Mouse (Mus musculus): ENCODE measurements around the gene Sorcs2.

The Sorcs2 gene

DNA sequence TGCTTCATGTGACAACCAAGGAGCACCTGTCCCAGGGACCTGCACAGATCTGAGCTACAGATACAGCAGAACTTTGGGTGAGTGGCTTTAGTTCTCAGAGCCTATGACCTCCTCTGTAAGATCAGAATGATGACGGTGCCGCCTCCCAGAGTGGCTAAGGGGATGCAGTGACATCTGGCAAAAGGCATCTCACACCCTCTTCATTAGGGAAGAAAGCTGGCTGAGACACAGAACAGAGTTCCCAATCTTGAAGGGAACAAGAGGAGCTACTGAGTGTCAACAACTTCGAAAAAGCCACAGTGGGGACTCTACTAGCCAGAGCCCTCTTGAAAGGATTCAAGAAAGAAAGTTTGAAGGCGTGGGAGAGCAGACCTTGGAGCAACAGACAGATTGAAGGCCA, 100.7 kb downstream of the Sorcs2 start:
- Histone ChIP-seq H3K4me3 (replicated peaks; ENCODE audit: low read length) (no peak overlapping the region), H3K27me3 (ENCODE audit: insufficient read depth, low read length) (peaks cover 17% of the 10 kb centered on the region; the same call in 1 of the 2 replicates), H3K4me1 (replicated peaks; ENCODE audit: low read depth, low read length) (peaks cover 19% of the 10 kb centered on the region), H3K36me3 (ENCODE audit: insufficient read depth, low read length) (no peaks in the 10 kb centered on the region), H3K9me3 (ENCODE audit: low read length) (0 out of 2 replicates have a peak, but pooled peaks cover 3% of the 10 kb centered on the region)
- TF ChIP-seq CTCF (conservative IDR thresholded peaks at IDR 0.05; ENCODE audit: low read length) (no peak), POU5F1 (IDR thresholded peaks at IDR 0.05; ENCODE audit: borderline replicate concordance, low read length) (no peak), NANOG (IDR thresholded peaks at IDR 0.05; ENCODE audit: borderline replicate concordance, low read length) (no peak)

DNA sequence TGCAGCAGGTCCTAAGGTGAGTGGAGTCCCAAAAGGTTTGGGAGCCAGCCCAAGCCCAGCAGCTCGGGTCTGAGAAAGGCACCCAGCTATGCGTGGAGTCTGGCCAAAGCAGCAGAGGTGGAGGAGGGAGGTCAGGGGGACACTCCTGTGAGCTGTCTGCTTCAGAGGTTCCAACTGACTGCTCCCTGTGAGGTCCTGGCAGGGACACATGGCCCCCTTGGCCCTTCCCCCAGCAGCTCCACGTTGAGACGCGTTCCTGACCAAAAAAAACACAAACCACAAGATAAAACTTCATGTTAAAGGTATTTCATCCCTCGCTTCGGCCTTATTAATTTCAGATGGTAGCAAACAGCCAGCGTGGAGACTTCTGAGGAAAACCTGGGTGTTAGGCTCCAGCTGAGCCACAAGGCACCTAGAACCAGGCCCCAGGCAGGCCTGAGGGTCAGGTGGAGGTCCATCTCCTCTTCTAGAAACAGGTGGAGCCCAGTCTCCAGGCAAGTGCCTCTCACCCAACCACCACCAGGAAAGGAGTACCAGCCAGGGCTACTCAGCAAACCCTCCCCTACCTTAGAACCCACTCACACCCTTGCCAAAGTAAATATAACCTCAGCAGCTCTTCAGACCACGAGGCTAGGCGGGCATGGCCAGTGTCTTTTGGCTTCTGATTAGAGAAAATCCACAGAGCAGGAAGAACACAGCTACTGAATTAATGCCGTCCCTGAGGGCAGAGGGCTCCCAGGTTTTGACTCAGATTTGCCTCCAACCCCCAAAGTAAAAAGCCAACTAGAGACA, 104.6 kb downstream of the Sorcs2 start:
- Histone ChIP-seq H3K9me3 (ENCODE audit: low read length) (0 out of 2 replicates have a peak, but pooled peaks cover 5% of the 10 kb centered on the region), H3K4me3 (replicated peaks; ENCODE audit: low read length) (no peak overlapping the region), H3K36me3 (ENCODE audit: insufficient read depth, low read length) (no peaks in the 10 kb centered on the region), H3K27me3 (ENCODE audit: insufficient read depth, low read length) (peaks cover 9% of the 10 kb centered on the region; the same call in 1 of the 2 replicates), H3K4me1 (replicated peaks; ENCODE audit: low read depth, low read length) (peaks cover 14% of the 10 kb centered on the region)
- TF ChIP-seq POU5F1 (IDR thresholded peaks at IDR 0.05; ENCODE audit: borderline replicate concordance, low read length) (no peak), NANOG (IDR thresholded peaks at IDR 0.05; ENCODE audit: borderline replicate concordance, low read length) (no peak), CTCF (conservative IDR thresholded peaks at IDR 0.05; ENCODE audit: low read length) (no peak)

DNA sequence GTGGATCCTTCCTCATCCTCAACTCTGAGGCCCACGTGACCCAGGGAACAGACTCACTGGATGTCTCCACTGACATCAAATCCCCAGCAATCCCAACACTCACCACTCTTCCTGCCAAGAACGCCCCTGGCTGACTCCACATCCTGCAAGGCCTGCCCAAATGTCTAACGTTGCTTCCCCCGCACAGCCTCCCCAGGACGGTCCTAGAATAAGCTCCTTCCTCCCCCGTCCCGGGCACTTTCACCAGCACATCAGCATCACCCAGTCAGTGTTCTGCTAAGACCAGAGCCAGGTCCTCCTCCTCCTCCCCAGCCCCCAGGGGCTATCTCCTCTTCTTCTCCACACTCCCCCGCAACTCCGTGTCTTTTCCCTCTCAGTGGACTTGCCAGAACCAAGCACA, 105.6 kb downstream of the Sorcs2 start:
- Histone ChIP-seq H3K27me3 (ENCODE audit: insufficient read depth, low read length) (peaks cover 4% of the 10 kb centered on the region; the same call in 1 of the 2 replicates), H3K9me3 (ENCODE audit: low read length) (0 out of 2 replicates have a peak, but pooled peaks cover 5% of the 10 kb centered on the region), H3K4me3 (replicated peaks; ENCODE audit: low read length) (no peak overlapping the region), H3K4me1 (replicated peaks; ENCODE audit: low read depth, low read length) (peaks cover 14% of the 10 kb centered on the region), H3K36me3 (ENCODE audit: insufficient read depth, low read length) (no peaks in the 10 kb centered on the region)
- TF ChIP-seq POU5F1 (IDR thresholded peaks at IDR 0.05; ENCODE audit: borderline replicate concordance, low read length) (no peak), CTCF (conservative IDR thresholded peaks at IDR 0.05; ENCODE audit: low read length) (no peak), NANOG (IDR thresholded peaks at IDR 0.05; ENCODE audit: borderline replicate concordance, low read length) (no peak)

DNA sequence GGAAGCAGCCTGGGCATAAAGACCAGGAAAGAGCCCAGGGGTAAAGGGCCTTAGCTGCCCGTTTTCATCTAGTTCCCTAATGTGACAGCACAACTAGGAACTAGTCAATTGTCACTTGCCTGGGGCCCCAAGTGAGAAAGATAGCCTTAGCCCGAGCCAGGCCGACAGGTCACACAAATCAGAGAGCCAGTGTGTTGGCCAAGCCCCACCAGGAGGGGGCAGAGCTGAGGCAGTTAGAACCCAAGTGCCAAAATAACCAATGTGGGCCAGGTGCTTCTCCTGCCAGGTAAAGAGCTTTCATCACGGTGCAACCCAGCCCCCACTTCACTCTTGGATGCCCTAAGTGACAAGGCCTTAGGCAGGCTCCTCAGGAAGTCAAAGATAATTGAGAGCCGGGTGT, 106.7 kb downstream of the Sorcs2 start:
- Histone ChIP-seq H3K27me3 (ENCODE audit: insufficient read depth, low read length) (peaks cover 4% of the 10 kb centered on the region; the same call in 1 of the 2 replicates), H3K9me3 (ENCODE audit: low read length) (0 out of 2 replicates have a peak, but pooled peaks cover 5% of the 10 kb centered on the region), H3K4me3 (replicated peaks; ENCODE audit: low read length) (no peak overlapping the region), H3K4me1 (replicated peaks; ENCODE audit: low read depth, low read length) (peaks cover 6% of the 10 kb centered on the region; the same call in 1 of the 2 replicates), H3K36me3 (ENCODE audit: insufficient read depth, low read length) (no peaks in the 10 kb centered on the region)
- TF ChIP-seq POU5F1 (IDR thresholded peaks at IDR 0.05; ENCODE audit: borderline replicate concordance, low read length) (no peak), CTCF (conservative IDR thresholded peaks at IDR 0.05; ENCODE audit: low read length) (peak; percentile 57)

DNA sequence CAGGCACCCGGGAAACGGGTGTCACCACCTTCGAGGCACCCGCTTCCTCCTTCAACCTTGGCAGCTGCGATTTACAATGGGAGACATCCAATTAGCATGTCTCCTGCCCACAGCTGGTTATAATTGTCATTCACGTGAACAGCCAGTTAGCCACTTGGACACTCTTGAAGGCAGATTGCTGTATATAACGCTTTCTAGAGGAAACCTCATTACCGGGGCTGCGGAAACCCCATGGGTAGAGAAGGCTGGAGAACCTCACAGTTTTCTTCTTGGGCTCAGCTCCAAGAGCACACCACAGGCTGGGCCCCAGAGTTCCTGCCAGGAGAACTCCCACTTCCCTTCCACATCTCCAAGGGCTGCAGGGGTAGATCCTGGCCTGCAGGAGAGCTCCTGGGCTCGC, 112.5 kb downstream of the Sorcs2 start:
- Histone ChIP-seq H3K4me3 (replicated peaks; ENCODE audit: low read length) (no peak overlapping the region), H3K27me3 (ENCODE audit: insufficient read depth, low read length) (no peaks in the 10 kb centered on the region; the same call in 1 of the 2 replicates), H3K9me3 (ENCODE audit: low read length) (peaks cover 4% of the 10 kb centered on the region; the same call in 1 of the 2 replicates), H3K4me1 (replicated peaks; ENCODE audit: low read depth, low read length) (peaks cover 7% of the 10 kb centered on the region), H3K36me3 (ENCODE audit: insufficient read depth, low read length) (no peaks in the 10 kb centered on the region)
- TF ChIP-seq CTCF (conservative IDR thresholded peaks at IDR 0.05; ENCODE audit: low read length): no peak
- TF ChIP-seq POU5F1 (IDR thresholded peaks at IDR 0.05; ENCODE audit: borderline replicate concordance, low read length): no peak
- no peak for TF ChIP-seq NANOG (IDR thresholded peaks at IDR 0.05; ENCODE audit: borderline replicate concordance, low read length)

DNA sequence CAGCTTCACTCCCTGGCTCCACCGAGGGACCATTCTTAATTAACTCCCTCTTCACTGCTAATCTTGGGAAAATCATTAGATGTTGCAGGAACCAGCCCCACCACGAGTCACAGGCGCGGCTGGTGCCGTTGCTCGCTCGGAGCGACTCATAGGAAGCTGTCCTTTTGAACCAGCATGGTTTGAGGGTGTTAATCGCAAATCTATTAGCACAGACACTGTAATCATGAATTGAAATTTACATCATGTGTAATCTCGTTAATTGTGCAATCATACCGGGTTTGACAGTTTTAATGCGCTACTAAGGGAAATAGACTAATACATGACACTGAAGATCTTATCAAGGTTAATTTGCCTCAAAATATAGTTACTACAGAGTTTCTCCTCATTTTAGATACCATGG, 118.0 kb downstream of the Sorcs2 start:
- TF ChIP-seq CTCF (conservative IDR thresholded peaks at IDR 0.05; ENCODE audit: low read length) (no peak), POU5F1 (IDR thresholded peaks at IDR 0.05; ENCODE audit: borderline replicate concordance, low read length) (no peak), NANOG (IDR thresholded peaks at IDR 0.05; ENCODE audit: borderline replicate concordance, low read length) (no peak)
- H3K27me3 ChIP-seq (ENCODE audit: insufficient read depth, low read length): no peaks in the 10 kb centered on the region
- no peaks in the 10 kb centered on the region for H3K36me3 ChIP-seq (ENCODE audit: insufficient read depth, low read length)
- H3K4me3 ChIP-seq (replicated peaks; ENCODE audit: low read length): no peak overlapping the region
- peaks cover 4% of the 10 kb centered on the region; the same call in 1 of the 2 replicates for H3K9me3 ChIP-seq (ENCODE audit: low read length)
- H3K4me1 ChIP-seq (replicated peaks; ENCODE audit: low read depth, low read length): peaks cover 7% of the 10 kb centered on the region

DNA sequence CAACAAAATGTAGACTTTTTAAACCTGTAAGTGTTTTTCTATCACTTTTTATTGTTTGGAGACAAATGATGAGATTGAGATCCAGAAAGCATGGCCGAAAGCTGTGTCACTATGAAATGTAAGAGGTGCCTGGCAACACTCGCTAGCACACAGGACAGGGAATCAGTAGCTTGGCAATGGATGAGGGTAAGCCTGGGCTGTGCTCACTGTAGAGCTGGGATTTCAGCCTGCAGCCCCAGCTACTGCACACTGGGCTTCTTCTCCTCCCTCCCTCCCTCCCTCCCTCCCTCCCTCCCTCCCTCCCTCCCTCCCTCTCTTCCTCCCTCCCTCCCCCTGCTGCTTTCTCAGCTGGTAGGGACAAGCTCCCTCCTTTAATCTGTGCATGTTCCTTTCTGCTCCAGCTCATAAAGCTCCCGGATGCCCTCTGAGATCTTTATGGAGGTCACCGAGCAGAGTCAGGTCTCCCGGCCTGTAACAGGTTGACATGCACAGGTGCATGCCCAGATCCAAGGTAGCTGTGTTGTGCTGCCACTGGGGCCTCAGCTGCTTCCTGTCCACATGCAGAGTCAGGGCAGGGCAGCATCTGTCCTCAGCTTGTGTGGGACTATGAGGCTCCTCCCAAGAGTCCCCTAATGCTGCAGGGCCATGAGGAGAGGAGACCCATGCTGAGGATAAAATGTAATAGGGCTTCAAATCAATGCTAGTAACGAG, 123.1 kb downstream of the Sorcs2 start:
- no peak overlapping the region for H3K4me3 ChIP-seq (replicated peaks; ENCODE audit: low read length)
- peaks cover 25% of the 10 kb centered on the region for H3K9me3 ChIP-seq (ENCODE audit: low read length)

DNA sequence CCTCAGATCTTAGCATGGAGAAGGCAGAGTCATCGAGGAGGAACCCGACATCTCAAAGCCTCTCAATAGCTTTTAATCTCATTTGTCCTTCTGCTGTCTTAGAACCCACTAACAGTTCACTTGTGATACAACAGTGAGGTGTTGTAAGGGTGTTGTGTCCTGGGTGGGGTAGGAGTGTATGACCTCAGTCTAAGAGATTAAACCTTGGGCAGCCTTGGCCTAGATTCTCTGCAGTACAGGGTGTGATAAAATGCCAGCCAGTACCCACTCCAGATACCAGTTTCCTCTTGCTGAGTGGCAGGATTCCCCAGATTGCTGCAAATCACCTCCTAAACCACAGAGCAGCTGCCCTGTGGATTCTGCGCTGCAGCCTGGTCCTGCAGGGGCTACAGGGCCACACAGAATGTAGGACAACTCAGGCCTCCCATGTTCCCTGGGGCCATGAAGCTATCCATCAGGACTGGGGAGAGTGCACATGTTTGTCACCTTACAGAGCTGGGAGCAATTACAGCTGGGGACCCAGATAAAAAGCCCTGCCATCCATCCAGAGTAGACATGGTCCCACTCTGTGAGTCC, 130.7 kb downstream of the Sorcs2 start:
- peaks cover 25% of the 10 kb centered on the region for H3K9me3 ChIP-seq (ENCODE audit: low read length)
- TF ChIP-seq CTCF (conservative IDR thresholded peaks at IDR 0.05; ENCODE audit: low read length) (no peak), POU5F1 (IDR thresholded peaks at IDR 0.05; ENCODE audit: borderline replicate concordance, low read length) (no peak), NANOG (IDR thresholded peaks at IDR 0.05; ENCODE audit: borderline replicate concordance, low read length) (no peak)
- H3K4me3 ChIP-seq (replicated peaks; ENCODE audit: low read length): no peak overlapping the region
- H3K36me3 ChIP-seq (ENCODE audit: insufficient read depth, low read length): no peaks in the 10 kb centered on the region
- no peaks in the 10 kb centered on the region for H3K27me3 ChIP-seq (ENCODE audit: insufficient read depth, low read length)
- no peaks in the 10 kb centered on the region for H3K4me1 ChIP-seq (replicated peaks; ENCODE audit: low read depth, low read length)

More for the DNA sequence above, 123.1 kb downstream of the Sorcs2 start:
- no peak for TF ChIP-seq POU5F1 (IDR thresholded peaks at IDR 0.05; ENCODE audit: borderline replicate concordance, low read length)
- no peak for TF ChIP-seq CTCF (conservative IDR thresholded peaks at IDR 0.05; ENCODE audit: low read length)
- TF ChIP-seq NANOG (IDR thresholded peaks at IDR 0.05; ENCODE audit: borderline replicate concordance, low read length): no peak
- no peaks in the 10 kb centered on the region for H3K27me3 ChIP-seq (ENCODE audit: insufficient read depth, low read length)
- no peaks in the 10 kb centered on the region for H3K36me3 ChIP-seq (ENCODE audit: insufficient read depth, low read length)
- no peaks in the 10 kb centered on the region for H3K4me1 ChIP-seq (replicated peaks; ENCODE audit: low read depth, low read length)
